Mouse (Mus musculus): Measurements from ENCODE around the gene Gpatch8. TPM values are rescaled to one million over a fixed set of nuclear protein-coding genes. Genes with fewer than 3 reads are reported as not detected.

Gpatch8 gene
- polyA plus RNA-seq, 2 experiments, result 38.2 to 43.0 TPM

DNA sequence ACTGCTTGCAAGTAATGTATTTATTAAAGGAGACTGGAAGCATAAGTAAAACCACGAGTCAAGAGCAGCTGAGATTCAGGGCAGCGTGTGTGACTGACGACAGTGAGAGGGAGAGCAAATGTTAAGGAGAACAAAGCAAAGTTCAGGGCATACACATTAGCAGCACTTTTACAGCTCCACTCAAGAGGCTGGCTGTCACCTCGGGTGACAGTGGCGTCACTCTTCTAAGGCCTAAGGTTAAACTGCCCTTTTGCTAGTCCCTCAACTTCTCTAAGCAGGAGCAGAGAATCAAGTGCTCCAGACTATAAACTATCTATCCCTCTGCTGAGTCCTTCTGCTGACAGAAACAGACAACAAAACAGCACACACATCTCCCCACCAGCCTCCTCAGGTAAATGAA, 24.8 kb downstream of the Gpatch8 start:
- no peak for DNase-seq (ENCODE audit: low spot score)
- H3K9me3 ChIP-seq (ENCODE audit: control insufficient read depth, low read length), result no peaks in the 10 kb centered on the region
- peaks cover 9% of the 10 kb centered on the region; the same call in 1 of the 2 replicates for H3K36me3 ChIP-seq (ENCODE audit: control insufficient read depth, insufficient read depth, low read length)
- 29% methylated on average over 5 of the region's 5 CpGs for WGBS
- ATAC-seq (ENCODE audit: low FRiP score, low read depth), result no peak
- no peak overlapping the region for H3K4me3 ChIP-seq (replicated peaks; ENCODE audit: low read length)
- H3K4me1 ChIP-seq (ENCODE audit: control insufficient read depth, insufficient read depth, low read length), result no peaks in the 10 kb centered on the region
- no peak overlapping the region for H3K4me2 ChIP-seq (replicated peaks; ENCODE audit: low read depth, low read length, severe bottlenecking)
- H3K27me3 ChIP-seq (ENCODE audit: control insufficient read depth, insufficient read depth, low read length), result no peaks in the 10 kb centered on the region
- TF ChIP-seq POLR2A (IDR thresholded peaks at IDR 0.05; ENCODE audit: borderline replicate concordance, extremely low read depth, insufficient read depth, insufficient read length), result no peak
- H3K27ac ChIP-seq (replicated peaks; ENCODE audit: low read depth, low read length), result no peak overlapping the region
- H3K9ac ChIP-seq (ENCODE audit: low read depth, low read length, severe bottlenecking), result no peak overlapping the region

DNA sequence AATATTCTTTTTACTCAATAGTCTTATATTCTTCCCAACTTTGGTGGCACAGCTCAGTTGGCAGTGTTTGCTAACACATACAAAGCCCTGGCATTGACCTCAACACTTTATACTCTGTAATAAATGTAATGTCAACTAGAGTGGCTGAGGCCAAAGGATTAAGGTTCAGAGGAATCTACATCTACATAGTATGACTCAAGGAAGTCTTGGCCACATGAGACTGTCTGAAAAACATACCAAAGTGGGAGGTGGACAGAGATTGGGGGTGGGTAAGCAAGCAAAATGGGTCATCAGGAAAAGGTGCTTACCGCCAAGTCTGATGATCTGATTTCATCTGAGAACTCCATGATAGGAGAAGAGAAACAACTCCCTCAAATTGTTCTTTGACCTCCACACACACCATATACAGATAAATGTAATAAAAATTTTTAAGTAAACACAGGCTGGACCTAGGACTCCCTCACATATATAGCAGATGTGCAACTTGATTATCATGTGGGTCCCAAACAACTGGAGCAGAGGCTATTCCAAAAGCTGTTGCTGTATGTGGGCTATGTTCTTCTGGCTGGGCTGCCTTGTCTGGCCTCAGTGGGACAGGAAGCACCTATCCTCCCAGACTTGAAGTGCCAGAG, 41.3 kb downstream of the Gpatch8 start:
- no peak overlapping the region for H3K9ac ChIP-seq (ENCODE audit: low read depth, low read length, severe bottlenecking)
- peaks cover 28% of the 10 kb centered on the region for H3K36me3 ChIP-seq (ENCODE audit: control insufficient read depth, insufficient read depth, low read length)
- no peak for ATAC-seq (ENCODE audit: low FRiP score, low read depth)
- H3K27me3 ChIP-seq (ENCODE audit: control insufficient read depth, insufficient read depth, low read length), result no peaks in the 10 kb centered on the region
- H3K4me2 ChIP-seq (replicated peaks; ENCODE audit: low read depth, low read length, severe bottlenecking), result no peak overlapping the region
- H3K9me3 ChIP-seq (ENCODE audit: control insufficient read depth, low read length), result no peaks in the 10 kb centered on the region
- DNase-seq (ENCODE audit: low spot score), result no peak
- no peak overlapping the region for H3K4me3 ChIP-seq (replicated peaks; ENCODE audit: low read length)
- no peaks in the 10 kb centered on the region for H3K4me1 ChIP-seq (ENCODE audit: control insufficient read depth, insufficient read depth, low read length)
- H3K27ac ChIP-seq (replicated peaks; ENCODE audit: low read depth, low read length), result no peak overlapping the region
- TF ChIP-seq POLR2A (IDR thresholded peaks at IDR 0.05; ENCODE audit: borderline replicate concordance, extremely low read depth, insufficient read depth, insufficient read length), result no peak
- WGBS, result 100% methylated on average over 1 of the region's 1 CpGs

DNA sequence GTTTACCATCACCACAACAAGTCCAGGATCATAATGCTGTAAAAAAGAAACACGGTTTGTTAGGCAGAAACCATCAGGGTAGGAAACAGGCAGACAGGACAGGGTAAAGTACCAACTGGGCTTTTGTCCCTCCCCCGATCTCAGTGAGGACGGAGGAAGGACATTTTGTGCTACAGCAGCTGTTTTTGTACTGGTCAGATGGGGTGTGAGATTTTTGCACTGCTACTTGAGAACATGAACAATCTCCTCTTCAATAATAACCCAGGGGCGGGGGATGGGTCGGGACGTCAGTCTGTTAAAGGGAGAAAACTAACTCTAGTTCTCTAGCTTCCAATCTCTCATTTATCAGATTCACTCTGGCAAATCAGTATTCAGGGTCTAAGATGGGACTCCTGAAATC, 46.0 kb downstream of the Gpatch8 start:
- no peak for TF ChIP-seq POLR2A (IDR thresholded peaks at IDR 0.05; ENCODE audit: borderline replicate concordance, extremely low read depth, insufficient read depth, insufficient read length)
- DNase-seq (ENCODE audit: low spot score) (no peak), ATAC-seq (ENCODE audit: low FRiP score, low read depth) (no peak)
- Histone ChIP-seq H3K9ac (ENCODE audit: low read depth, low read length, severe bottlenecking) (no peak overlapping the region), H3K27me3 (ENCODE audit: control insufficient read depth, insufficient read depth, low read length) (no peaks in the 10 kb centered on the region), H3K4me1 (ENCODE audit: control insufficient read depth, insufficient read depth, low read length) (no peaks in the 10 kb centered on the region), H3K27ac (replicated peaks; ENCODE audit: low read depth, low read length) (no peak overlapping the region), H3K9me3 (ENCODE audit: control insufficient read depth, low read length) (no peaks in the 10 kb centered on the region), H3K36me3 (ENCODE audit: control insufficient read depth, insufficient read depth, low read length) (peaks cover 35% of the 10 kb centered on the region), H3K4me3 (replicated peaks; ENCODE audit: low read length) (no peak overlapping the region), H3K4me2 (replicated peaks; ENCODE audit: low read depth, low read length, severe bottlenecking) (no peak overlapping the region)
- WGBS, result 73% methylated on average over 6 of the region's 6 CpGs

DNA sequence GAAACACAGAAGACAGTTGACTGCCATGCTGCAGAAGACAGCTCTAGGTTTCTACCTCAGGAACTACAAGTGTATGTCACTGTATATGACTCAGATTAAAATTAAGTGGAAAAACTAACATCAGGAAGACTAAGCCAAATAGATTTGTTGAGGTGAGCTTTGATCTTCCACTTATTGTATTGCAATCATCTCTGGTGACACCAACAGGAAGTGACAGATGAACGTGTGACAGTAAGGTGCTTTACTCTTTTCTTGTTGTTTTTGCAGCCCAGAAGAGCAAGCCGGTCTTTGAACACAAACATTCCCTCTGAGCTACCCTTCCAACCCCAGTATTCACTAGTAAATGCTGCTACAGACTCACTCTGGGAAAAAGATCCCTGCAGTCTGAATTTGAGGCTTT, 59.5 kb downstream of the Gpatch8 start:
- Histone ChIP-seq H3K27ac (replicated peaks; ENCODE audit: low read depth, low read length) (no peak overlapping the region), H3K27me3 (ENCODE audit: control insufficient read depth, insufficient read depth, low read length) (no peaks in the 10 kb centered on the region), H3K4me3 (replicated peaks; ENCODE audit: low read length) (no peak overlapping the region), H3K4me1 (ENCODE audit: control insufficient read depth, insufficient read depth, low read length) (no peaks in the 10 kb centered on the region), H3K9me3 (ENCODE audit: control insufficient read depth, low read length) (no peaks in the 10 kb centered on the region), H3K36me3 (ENCODE audit: control insufficient read depth, insufficient read depth, low read length) (peaks cover 77% of the 10 kb centered on the region), H3K4me2 (replicated peaks; ENCODE audit: low read depth, low read length, severe bottlenecking) (no peak overlapping the region), H3K9ac (ENCODE audit: low read depth, low read length, severe bottlenecking) (no peak overlapping the region)
- 86% methylated on average over 2 of the region's 2 CpGs for WGBS
- no peak for TF ChIP-seq POLR2A (IDR thresholded peaks at IDR 0.05; ENCODE audit: borderline replicate concordance, extremely low read depth, insufficient read depth, insufficient read length)
- no peak for ATAC-seq (ENCODE audit: low FRiP score, low read depth)
- DNase-seq (ENCODE audit: low spot score), result no peak

DNA sequence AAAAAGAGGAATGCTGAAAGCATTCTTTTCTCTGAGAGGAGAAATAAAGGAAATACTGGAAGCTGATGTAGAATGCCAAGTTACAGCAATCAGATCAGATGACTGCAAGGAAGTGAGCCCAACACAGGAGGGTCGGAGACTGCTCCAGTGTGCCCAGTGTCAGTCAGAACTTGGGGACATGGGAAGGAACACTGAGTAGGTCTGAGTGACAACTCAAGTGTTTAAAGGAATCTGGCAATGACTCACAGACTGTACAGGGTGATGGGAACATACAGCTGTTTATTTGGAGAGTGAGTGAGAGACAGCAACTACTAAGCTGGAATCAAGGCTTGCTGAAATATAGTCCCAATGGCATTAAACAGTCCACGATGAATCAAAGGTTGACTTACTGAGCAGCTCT, 60.0 kb downstream of the Gpatch8 start:
- no peak overlapping the region for H3K4me2 ChIP-seq (replicated peaks; ENCODE audit: low read depth, low read length, severe bottlenecking)
- ATAC-seq (ENCODE audit: low FRiP score, low read depth), result no peak
- WGBS, result 92% methylated on average over 2 of the region's 2 CpGs
- no peak for TF ChIP-seq POLR2A (IDR thresholded peaks at IDR 0.05; ENCODE audit: borderline replicate concordance, extremely low read depth, insufficient read depth, insufficient read length)
- H3K27me3 ChIP-seq (ENCODE audit: control insufficient read depth, insufficient read depth, low read length), result no peaks in the 10 kb centered on the region
- no peak for DNase-seq (ENCODE audit: low spot score)
- H3K36me3 ChIP-seq (ENCODE audit: control insufficient read depth, insufficient read depth, low read length), result peaks cover 72% of the 10 kb centered on the region
- H3K4me1 ChIP-seq (ENCODE audit: control insufficient read depth, insufficient read depth, low read length), result no peaks in the 10 kb centered on the region
- no peaks in the 10 kb centered on the region for H3K9me3 ChIP-seq (ENCODE audit: control insufficient read depth, low read length)
- H3K9ac ChIP-seq (ENCODE audit: low read depth, low read length, severe bottlenecking), result no peak overlapping the region
- no peak overlapping the region for H3K4me3 ChIP-seq (replicated peaks; ENCODE audit: low read length)
- H3K27ac ChIP-seq (replicated peaks; ENCODE audit: low read depth, low read length), result no peak overlapping the region

All from limb, embryonic 14.5 days (tissue).